Mouse (Mus musculus) forelimb bud, embryonic 11.5 days (tissue): ENCODE data around the gene Hils1.

Experiments used
- DNase-seq: peaks from one replicate; pipeline ENCODE4 v3.0.0-alpha.2; 2012; ENCODE audit warnings: low read depth, low spot score

Gene Hils1

GRCm38 (mm10) chr11:94988780-94989561, 21.6 kb downstream of the Hils1 start:
- DNase-seq = no peak

- DNase-seq = peak; percentile 92
Observed at GRCm38 (mm10) chr11:94989562-94990017, 22.2 kb downstream of the Hils1 start.

GRCm38 (mm10) chr11:94990102-94990748, 22.8 kb downstream of the Hils1 start:
- DNase-seq = no peak

GRCm38 (mm10) chr11:94990749-94991577, 23.6 kb downstream of the Hils1 start, which contains the start of gene Ppp1r9b:
TSS of gene Ppp1r9b (plus strand) at chr11:94991035.
- DNase-seq = peak; percentile 86

GRCm38 (mm10) chr11:94991641-94992479, 24.5 kb downstream of the Hils1 start:
- DNase-seq = no peak

- DNase-seq = no peak
Observed at GRCm38 (mm10) chr11:94992480-94992753, 25.0 kb downstream of the Hils1 start.

GRCm38 (mm10) chr11:94992754-94993606, 25.6 kb downstream of the Hils1 start:
- peak; percentile 46 for DNase-seq

GRCm38 (mm10) chr11:94994208-94994814, 26.9 kb downstream of the Hils1 start:
- DNase-seq = no peak

- DNase-seq = no peak
Observed at GRCm38 (mm10) chr11:94994947-94995772, 27.8 kb downstream of the Hils1 start.

- DNase-seq = no peak
Observed at GRCm38 (mm10) chr11:94996101-94996500, 28.7 kb downstream of the Hils1 start.

GRCm38 (mm10) chr11:94996984-94997383, 29.6 kb downstream of the Hils1 start:
- DNase-seq = no peak

- DNase-seq = no peak
Observed at GRCm38 (mm10) chr11:94997596-94997995, 30.2 kb downstream of the Hils1 start.

- DNase-seq = no peak
Observed at GRCm38 (mm10) chr11:94998041-94998531, 30.7 kb downstream of the Hils1 start.

- no peak for DNase-seq
Observed at GRCm38 (mm10) chr11:95000128-95000527, 32.7 kb downstream of the Hils1 start.

GRCm38 (mm10) chr11:95000548-95000947, 33.2 kb downstream of the Hils1 start:
- DNase-seq = no peak

- DNase-seq = peak; percentile 76
Observed at GRCm38 (mm10) chr11:95001058-95001457, 33.7 kb downstream of the Hils1 start.

GRCm38 (mm10) chr11:95001584-95002347, 34.4 kb downstream of the Hils1 start:
- no peak for DNase-seq

GRCm38 (mm10) chr11:95002705-95003104, 35.3 kb downstream of the Hils1 start:
- DNase-seq = no peak
